Mouse (Mus musculus) embryonic facial prominence, embryonic 11.5 days (tissue): ENCODE results near the gene Elane. TPM values are rescaled to one million over a fixed set of nuclear protein-coding genes. Genes with fewer than 3 reads are reported as not detected.

Source experiments
- ATAC-seq: fragments of 200-750 bp; cut with Nextera tagmentation; replicated peaks from 2 replicates; pipeline ENCODE4 v1.8.0; 2017; ENCODE audit warnings: low read depth; ENCODE audit not compliant: insufficient number of reproducible peaks, low FRiP score, low TSS enrichment
- DNase-seq: peaks from one replicate; pipeline ENCODE4 v3.0.0-alpha.2; 2015; ENCODE audit warnings: low spot score
- H3K27ac ChIP-seq: fragments of 300-500 bp; sonication (generic); replicated peaks from 2 replicates; pipeline ENCODE4 v1.5.1; 2014; ENCODE audit warnings: mild to moderate bottlenecking, low read depth, low read length, control low read depth
- H3K27me3 ChIP-seq: fragments of 300-500 bp; sonication (generic); 2 replicates; pipeline ENCODE4 v1.6.1; 2014; ENCODE audit warnings: mild to moderate bottlenecking, low read length, moderate library complexity, mixed read lengths; ENCODE audit not compliant: control insufficient read depth, insufficient read depth
- H3K36me3 ChIP-seq: fragments of 300-500 bp; sonication (generic); replicated peaks from 2 replicates; pipeline ENCODE4 v1.6.1; 2014; ENCODE audit warnings: low read depth, mild to moderate bottlenecking, low read length, moderate library complexity, mixed read lengths; ENCODE audit not compliant: control insufficient read depth, insufficient read depth
- H3K4me1 ChIP-seq: fragments of 300-500 bp; sonication (generic); 2 replicates; pipeline ENCODE4 v1.6.1; 2014; ENCODE audit warnings: low read length, mixed read lengths; ENCODE audit not compliant: control insufficient read depth, insufficient read depth
- H3K4me2 ChIP-seq: fragments of 300-500 bp; sonication (generic); 2 replicates; pipeline ENCODE4 v1.6.1; 2014; ENCODE audit warnings: low read depth, mild to moderate bottlenecking, control low read depth, low read length, moderate library complexity
- H3K4me3 ChIP-seq: fragments of 300-500 bp; sonication (generic); 2 replicates; pipeline ENCODE4 v1.5.1; 2014; ENCODE audit warnings: low read depth, low read length, control low read depth
- H3K9ac ChIP-seq: fragments of 300-500 bp; sonication (generic); replicated peaks from 2 replicates; pipeline ENCODE4 v1.6.1; 2014; ENCODE audit warnings: mild to moderate bottlenecking, control low read depth, low read length
- H3K9me3 ChIP-seq: fragments of 300-500 bp; sonication (generic); replicated peaks from 2 replicates; pipeline ENCODE4 v1.6.1; 2016; ENCODE audit warnings: mild to moderate bottlenecking, low read length, inconsistent platforms, mixed read lengths; ENCODE audit not compliant: control insufficient read depth
- WGBS: fragments of 180-500 bp; shearing (Covaris S2); extraction: QIAGEN DNeasy Blood & Tissue Kit; methylation state at CpG from one replicate; pipeline ENCODE4 v1.1.7; 2014; 5-methylcytosine and 5-hydroxymethylcytosine counted together
- polyA plus RNA-seq: library from polyadenylated mRNA; unstranded; fragments of >200 nt; fragmentation: Nextera tagmentation; extraction: Ambion mirVana; gene quantifications from 2 replicates; pipeline ENCODE4 v1.2.1, GENCODE M21; 2014

Gene Elane
- polyA plus RNA-seq, 1 experiment from 2014 or later = 0.50 TPM

DNA sequence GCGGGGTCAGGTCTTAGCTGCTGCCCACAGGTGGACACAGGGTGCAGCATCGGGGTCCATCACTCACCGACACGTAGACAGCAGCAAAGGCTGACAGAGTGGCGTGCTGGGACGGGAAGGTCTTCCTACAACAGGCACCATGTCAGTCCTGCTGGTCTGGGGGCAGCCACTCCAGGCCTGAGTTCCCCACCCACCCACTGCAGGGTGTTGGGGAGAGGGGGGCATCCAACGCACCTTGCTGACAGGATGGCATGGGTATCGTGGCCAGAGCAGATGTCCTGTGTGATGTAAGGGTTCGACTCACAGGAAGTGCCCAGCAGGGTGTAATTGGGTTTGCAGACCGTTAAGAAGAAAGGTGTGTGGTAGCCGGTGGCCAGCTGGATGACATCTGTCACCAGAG is 19.4 kb upstream of the Elane start:
- ATAC-seq = no peak
- Histone ChIP-seq H3K9me3 (no peaks in the 10 kb centered on the region), H3K4me2 (no peak overlapping the region), H3K27ac (no peak overlapping the region), H3K4me3 (no peak overlapping the region), H3K27me3 (no peaks in the 10 kb centered on the region), H3K4me1 (no peaks in the 10 kb centered on the region), H3K36me3 (peaks cover 15% of the 10 kb centered on the region), H3K9ac (no peak overlapping the region)
- DNase-seq = no peak
- WGBS = 78% methylated on average over 11 of the region's 11 CpGs

DNA sequence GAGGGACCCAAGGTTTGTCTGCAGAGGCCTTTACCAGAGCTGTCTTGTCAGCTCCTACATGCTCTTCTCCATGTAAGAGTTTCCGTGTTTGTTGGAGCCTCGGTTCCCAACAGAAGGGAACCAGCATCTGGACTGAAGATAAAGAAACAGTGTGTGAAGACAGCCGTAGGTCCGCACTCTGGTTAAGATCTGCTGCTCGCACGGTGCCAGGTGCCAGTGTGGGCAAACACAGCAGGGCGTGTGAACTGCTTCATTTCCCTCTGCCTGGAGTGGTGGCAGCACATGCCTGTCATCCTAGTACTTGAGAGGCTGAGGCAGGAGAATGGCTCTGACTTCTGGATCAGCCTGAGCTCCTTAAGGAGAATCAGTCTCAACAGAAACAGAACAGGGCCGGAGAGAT is 14.2 kb upstream of the Elane start:
- H3K9ac ChIP-seq = no peak overlapping the region
- no peaks in the 10 kb centered on the region for H3K27me3 ChIP-seq
- DNase-seq (no peak), ATAC-seq (no peak)
- H3K9me3 ChIP-seq = no peaks in the 10 kb centered on the region
- H3K4me3 ChIP-seq = no peak overlapping the region
- H3K4me1 ChIP-seq = peaks cover 6% of the 10 kb centered on the region
- H3K4me2 ChIP-seq = no peak overlapping the region
- H3K27ac ChIP-seq = no peak overlapping the region
- H3K36me3 ChIP-seq = no peaks in the 10 kb centered on the region; the same call in 1 of the 2 replicates
- 89% methylated on average over 8 of the region's 8 CpGs for WGBS

DNA sequence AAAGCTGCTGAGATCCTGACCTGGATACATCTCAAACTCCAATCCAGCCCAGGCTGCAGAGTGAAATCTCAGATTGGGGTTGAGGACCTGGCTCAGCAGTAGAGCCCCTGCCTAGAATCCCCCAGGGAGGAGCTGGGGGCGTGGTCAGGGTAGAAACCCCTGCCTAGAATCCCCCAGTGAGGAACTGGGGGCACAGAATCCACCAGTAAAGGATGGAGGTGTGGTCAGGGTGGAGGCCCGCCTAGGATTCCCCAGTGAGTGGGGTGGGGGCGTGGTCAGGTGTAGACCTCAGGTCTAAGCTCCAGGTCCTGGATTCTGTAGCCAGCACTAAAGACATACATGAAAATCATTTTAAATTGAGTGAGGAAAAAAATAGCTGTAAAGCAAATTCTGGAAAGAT is 13.2 kb upstream of the Elane start:
- ATAC-seq (no peak), DNase-seq (no peak)
- 52% methylated on average over 3 of the region's 3 CpGs for WGBS
- peaks cover 6% of the 10 kb centered on the region for H3K4me1 ChIP-seq
- no peak overlapping the region for H3K27ac ChIP-seq
- no peaks in the 10 kb centered on the region; the same call in 1 of the 2 replicates for H3K36me3 ChIP-seq
- H3K9me3 ChIP-seq = no peaks in the 10 kb centered on the region
- H3K4me3 ChIP-seq = peak overlapping the region; percentile 51
- H3K27me3 ChIP-seq = no peaks in the 10 kb centered on the region
- peak overlapping the region; percentile 41 for H3K4me2 ChIP-seq
- peak overlapping the region; percentile 81 for H3K9ac ChIP-seq

DNA sequence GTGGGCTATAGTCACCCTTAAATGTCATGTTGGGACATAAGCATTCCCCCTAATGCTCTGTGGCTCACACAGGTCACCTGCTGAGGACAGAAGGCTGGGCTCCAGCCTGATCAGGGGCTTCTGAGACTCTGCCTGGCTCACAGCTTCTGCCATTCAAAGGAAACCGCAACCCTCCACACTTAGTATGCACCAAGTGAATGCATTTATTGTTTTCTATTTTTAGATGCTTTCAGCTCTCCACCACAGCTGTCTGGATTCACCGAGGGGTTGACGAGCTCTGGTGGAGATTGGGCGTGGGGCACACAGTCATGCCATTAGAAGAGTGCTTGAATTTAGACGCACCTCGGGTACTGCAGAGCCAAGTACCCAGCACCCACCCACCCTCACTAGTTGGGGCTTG is 12.7 kb upstream of the Elane start:
- no peaks in the 10 kb centered on the region; the same call in 1 of the 2 replicates for H3K36me3 ChIP-seq
- H3K4me3 ChIP-seq = peak overlapping the region; percentile 51
- peak overlapping the region; percentile 81 for H3K9ac ChIP-seq
- H3K27me3 ChIP-seq = no peaks in the 10 kb centered on the region
- no peak for DNase-seq
- H3K9me3 ChIP-seq = no peaks in the 10 kb centered on the region
- peaks cover 6% of the 10 kb centered on the region for H3K4me1 ChIP-seq
- WGBS = 10% methylated on average over 6 of the region's 6 CpGs
- no peak for ATAC-seq
- H3K4me2 ChIP-seq = peak overlapping the region; percentile 41
- 0 out of 2 replicates have a peak overlapping the region, but pooled peaks have one; percentile 37 for H3K27ac ChIP-seq

DNA sequence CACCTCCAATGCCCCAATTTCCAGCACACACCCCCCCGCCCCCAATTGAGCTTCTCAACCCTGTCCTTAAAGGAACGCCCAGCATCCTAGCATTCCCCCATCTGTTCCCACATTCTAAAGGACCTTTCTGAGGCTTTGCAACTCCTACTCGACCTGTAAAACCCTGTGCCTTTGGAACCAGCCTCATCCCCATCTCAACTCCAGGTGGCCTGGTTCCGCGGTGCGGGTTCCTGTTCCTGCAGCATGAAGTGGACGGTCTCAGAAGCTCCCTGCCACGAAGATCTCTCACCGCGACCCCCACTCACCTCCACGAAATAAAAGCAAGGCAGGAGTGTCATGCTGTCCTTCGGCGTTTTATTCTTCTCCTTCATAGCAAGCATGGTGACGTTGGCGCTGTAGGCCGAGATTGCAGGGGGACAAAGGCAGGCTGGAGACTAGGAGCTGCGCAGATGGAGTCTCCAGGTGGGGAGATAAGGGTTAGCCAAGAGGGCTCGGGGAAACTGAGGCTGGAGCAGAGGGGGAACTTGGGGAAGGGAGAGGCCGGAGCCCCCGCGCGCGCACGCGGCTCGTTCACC is 12.2 kb upstream of the Elane start:
- Histone ChIP-seq H3K4me2 (peak overlapping the region; percentile 41), H3K4me1 (peaks cover 6% of the 10 kb centered on the region), H3K9me3 (no peaks in the 10 kb centered on the region), H3K27ac (peak overlapping the region; percentile 37), H3K36me3 (no peaks in the 10 kb centered on the region; the same call in 1 of the 2 replicates), H3K4me3 (peak overlapping the region; percentile 51), H3K9ac (peak overlapping the region; percentile 81), H3K27me3 (no peaks in the 10 kb centered on the region)
- DNase-seq = peak; percentile 59
- WGBS = 2% methylated on average over 26 of the region's 26 CpGs
- peak; percentile 35; the same call in 1 of the 2 replicates for ATAC-seq

DNA sequence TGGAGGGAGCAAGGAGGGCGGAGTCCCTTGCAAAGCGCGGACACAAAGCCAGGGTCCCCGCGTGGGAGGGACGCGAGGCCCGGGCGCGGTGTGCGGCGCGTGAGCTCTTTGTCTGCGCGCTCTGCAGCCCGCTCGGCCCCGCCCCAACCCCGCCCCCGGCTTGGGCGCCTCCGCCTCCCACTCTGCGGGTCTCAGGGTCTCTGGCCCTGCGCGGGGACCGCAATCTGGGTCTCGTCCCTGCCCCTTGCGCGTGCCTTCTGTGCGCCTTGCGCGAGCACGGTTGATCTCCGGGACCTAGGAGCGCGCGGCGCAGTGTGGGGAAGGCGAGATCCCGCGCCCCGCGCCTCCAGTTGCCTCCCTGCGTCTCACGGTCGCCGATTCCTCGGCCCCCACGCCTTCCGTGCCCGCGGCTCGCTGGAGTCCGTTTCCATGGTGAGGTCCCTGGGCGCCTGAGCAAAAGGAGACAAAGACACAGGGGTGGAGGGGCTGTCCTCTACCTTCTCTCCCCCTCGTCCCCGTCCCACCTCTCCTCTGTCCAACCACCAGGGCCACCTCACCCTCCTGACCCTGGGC is 11.7 kb upstream of the Elane start, which contains the start of the genes Prtn3 and Plppr3:
Gene Prtn3 (plus strand): TSS at position 187 of the 573 bp plus-strand sequence.
Gene Plppr3 (minus strand): TSS at position 345 of the 573 bp plus-strand sequence.
- Histone ChIP-seq H3K27ac (peak within 1 kb of the TSS; percentile 37), H3K4me3 (peak within 1 kb of the TSS; percentile 51), H3K27me3 (no peaks in the 10 kb centered on the region), H3K36me3 (no peaks in the 10 kb centered on the region; the same call in 1 of the 2 replicates), H3K4me1 (peaks cover 6% of the 10 kb centered on the region), H3K9me3 (no peaks in the 10 kb centered on the region), H3K4me2 (peak within 1 kb of the TSS; percentile 41), H3K9ac (peak within 1 kb of the TSS; percentile 81)
- 0% methylated on average over 56 of the region's 57 CpGs for WGBS
- DNase-seq (peak; percentile 84), ATAC-seq (peak; percentile 86)

DNA sequence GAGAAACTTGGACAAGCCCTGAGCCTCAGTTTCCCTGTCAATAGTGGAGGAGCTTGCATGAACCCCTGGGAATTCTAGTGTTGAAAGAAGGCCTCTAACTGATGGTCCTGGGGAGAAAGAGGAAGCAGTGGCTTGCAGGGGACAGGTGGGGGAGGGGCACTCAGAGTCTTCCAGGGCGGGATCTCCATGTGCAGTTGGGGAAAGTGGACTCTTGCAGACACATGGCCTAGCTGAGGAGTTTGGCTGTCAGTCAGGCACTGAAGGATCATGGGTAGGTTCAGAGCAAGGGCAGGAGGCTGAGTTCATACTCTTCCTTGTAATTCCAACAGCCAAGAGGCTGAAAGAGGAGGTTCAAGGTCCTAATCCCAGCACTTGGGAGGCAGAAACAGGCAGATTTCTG is 8.9 kb upstream of the Elane start:
- H3K4me1 ChIP-seq = peaks cover 6% of the 10 kb centered on the region
- no peaks in the 10 kb centered on the region for H3K36me3 ChIP-seq
- no peak overlapping the region for H3K4me2 ChIP-seq
- no peak overlapping the region for H3K27ac ChIP-seq
- DNase-seq (no peak), ATAC-seq (no peak)
- H3K4me3 ChIP-seq = no peak overlapping the region
- no peaks in the 10 kb centered on the region for H3K27me3 ChIP-seq
- 27% methylated on average over 1 of the region's 1 CpGs for WGBS
- H3K9me3 ChIP-seq = no peaks in the 10 kb centered on the region
- H3K9ac ChIP-seq = no peak overlapping the region

DNA sequence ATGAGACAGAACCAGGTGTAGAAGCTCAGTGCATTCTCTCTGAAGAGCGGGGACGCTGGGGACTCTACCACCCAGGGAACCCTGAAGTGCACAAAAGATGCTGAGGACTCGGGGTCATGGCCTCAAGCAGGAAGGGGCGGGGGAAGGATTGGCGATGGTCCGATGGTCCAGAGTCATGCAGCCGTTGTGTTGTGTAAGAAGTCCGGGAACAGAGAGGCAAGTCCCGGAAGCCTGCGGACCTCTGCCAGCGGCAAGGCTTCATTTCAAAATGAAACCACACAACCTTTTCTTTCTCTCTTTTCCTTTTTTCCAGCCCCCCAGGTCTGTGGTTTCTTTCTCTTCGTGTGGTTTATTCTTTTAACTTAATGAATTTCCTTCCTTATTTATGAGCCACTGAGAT is 8.3 kb upstream of the Elane start:
- WGBS = 53% methylated on average over 12 of the region's 12 CpGs
- H3K4me2 ChIP-seq = no peak overlapping the region

More for the DNA sequence above, 8.3 kb upstream of the Elane start:
- peaks cover 5% of the 10 kb centered on the region for H3K4me1 ChIP-seq
- no peaks in the 10 kb centered on the region for H3K9me3 ChIP-seq
- H3K4me3 ChIP-seq = no peak overlapping the region
- DNase-seq = no peak
- no peak for ATAC-seq
- H3K27ac ChIP-seq = no peak overlapping the region
- H3K36me3 ChIP-seq = no peaks in the 10 kb centered on the region
- H3K9ac ChIP-seq = no peak overlapping the region
- peaks cover 4% of the 10 kb centered on the region; the same call in 1 of the 2 replicates for H3K27me3 ChIP-seq
